Mouse (Mus musculus): ENCODE measurements around the gene Gpc3.

DNA sequence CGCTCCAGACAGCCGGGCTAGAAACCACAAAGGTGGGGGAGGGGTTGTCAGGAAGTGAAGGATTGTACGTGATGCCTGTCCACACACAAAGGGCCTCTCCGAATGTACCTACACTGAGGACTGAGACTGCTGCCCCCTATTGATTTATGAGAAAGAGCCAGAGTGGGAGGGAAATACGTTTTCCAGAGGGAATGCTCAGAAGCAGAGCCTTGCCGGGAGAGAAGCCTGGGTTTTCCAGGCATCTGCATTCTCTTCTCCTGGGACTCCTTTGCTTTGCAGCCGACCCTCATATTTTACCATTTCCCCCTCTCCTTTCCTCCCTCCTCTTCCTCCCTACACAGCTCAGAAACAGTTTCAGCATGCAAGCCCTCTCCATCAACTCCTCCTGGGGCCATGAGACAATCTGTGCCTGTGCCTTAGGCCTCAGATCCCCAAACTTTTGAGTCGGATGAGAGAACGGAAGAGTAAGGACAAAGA lies 37.8 kb upstream of the Gpc3 start:
- TF ChIP-seq CTCF (IDR thresholded peaks at IDR 0.05; ENCODE audit: low read depth, low read length) (no peak), POLR2A (IDR thresholded peaks at IDR 0.05; ENCODE audit: borderline replicate concordance, low read depth, low read length) (no peak)
